Comparison of ENCODE assay signal across 10 mouse cellular contexts in the genomic region with DNA sequence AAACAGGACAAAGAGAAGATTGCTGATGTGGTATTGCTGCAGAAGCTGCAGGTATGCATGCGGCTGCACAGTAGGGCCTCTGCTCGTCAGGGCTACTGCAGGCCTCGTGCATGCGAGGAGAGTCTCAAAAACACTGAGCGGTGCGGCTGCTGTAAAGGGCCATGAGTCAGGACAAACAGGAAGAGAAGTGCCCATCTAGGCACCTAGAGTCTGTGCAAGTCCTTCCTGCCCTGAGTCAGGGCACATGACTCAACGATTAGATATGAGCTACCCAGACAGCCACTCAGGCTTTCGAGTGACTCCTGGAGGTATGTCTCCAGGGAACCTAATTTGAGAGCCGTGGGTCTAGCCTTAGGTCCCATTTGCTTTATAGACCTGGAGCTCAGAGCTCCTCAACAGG. TPM values are rescaled to one million over a fixed set of nuclear protein-coding genes. Genes with fewer than 3 reads are reported as not detected.
DNase-seq lines count a peak whose midpoint lies in the region; ATAC-seq and TF ChIP-seq lines count a peak whose summit lies in the region.
"Had no signal": no experiment of that assay in that cellular context is flagged by ENCODE, and none has a peak within 500 bp of the region (broad histone marks: within the 10 kb centered on the region; RNA-seq: fewer than 3 reads in every experiment).

No protein-coding gene starts in this region.

- 0 out of 2 replicates have a peak, but pooled peaks cover 7% of the 10 kb centered on the region for H3K4me1 ChIP-seq in liver, postnatal 0 days (ENCODE audit: insufficient read depth)
- H3K4me1 ChIP-seq in G1E (ENCODE audit: insufficient read depth, low read depth, low read length), result peaks cover 26% of the 10 kb centered on the region
- H3K4me1 ChIP-seq in hindbrain, embryonic 13.5 days (replicated peaks), result no peaks in the 10 kb centered on the region

- no peak for TF ChIP-seq CTCF in liver, postnatal 0 days (IDR thresholded peaks at IDR 0.05; ENCODE audit: low read depth)
- no peak for TF ChIP-seq CTCF in G1E (IDR thresholded peaks at IDR 0.05; ENCODE audit: low read depth, low read length)

- DNase-seq in liver, postnatal 0 days, result no peak
- DNase-seq in liver (no peak), G1E (ENCODE audit: low spot score) (no peak)
- peak; percentile 46 for DNase-seq in c-Kit-positive CD71-negative TER-119-negative erythroid progenitor cells, embryonic 14.5 days (ENCODE audit: low read depth)
- no peak for DNase-seq in cerebellum, postnatal 14 days
- no peak for DNase-seq in ovary, postnatal 14 days (ENCODE audit: low spot score)
- DNase-seq: thymus, postnatal 36 days had no signal

- WGBS in liver, postnatal 0 days (ENCODE audit: insufficient replicate concordance), result 29% methylated on average over 9 of the region's 9 CpGs
- WGBS in hindbrain, embryonic 13.5 days, result 82% methylated on average over 9 of the region's 9 CpGs

- H3K4me2 ChIP-seq in liver, postnatal 0 days (ENCODE audit: low read depth, low read length), result no peak overlapping the region
- H3K4me2 ChIP-seq in myocyte (ENCODE audit: low read depth), result peak overlapping the region; percentile 54
- no peak overlapping the region for H3K4me2 ChIP-seq in hindbrain, embryonic 13.5 days
- H3K4me2 ChIP-seq: liver, embryonic 11.5 days had no signal

- H3K4me3 ChIP-seq in liver, postnatal 0 days (ENCODE audit: low read depth, low read length), result no peak overlapping the region
- no peak overlapping the region for H3K4me3 ChIP-seq in G1E (ENCODE audit: low read depth, low read length)
- no peak overlapping the region for H3K4me3 ChIP-seq in myocyte
- no peak overlapping the region for H3K4me3 ChIP-seq in hindbrain, embryonic 13.5 days

- no peaks in the 10 kb centered on the region for H3K79me2 ChIP-seq in myocyte (ENCODE audit: control insufficient read depth, insufficient read depth)

- H3K36me3 ChIP-seq in liver, postnatal 0 days (replicated peaks; ENCODE audit: insufficient read depth, low read length), result no peaks in the 10 kb centered on the region
- H3K36me3 ChIP-seq in G1E (replicated peaks) (peaks cover 51% of the 10 kb centered on the region), myocyte (ENCODE audit: control insufficient read depth, insufficient read depth) (peaks cover 9% of the 10 kb centered on the region)
- no peaks in the 10 kb centered on the region for H3K36me3 ChIP-seq in hindbrain, embryonic 13.5 days

- no peak overlapping the region for H3K9ac ChIP-seq in liver, postnatal 0 days (replicated peaks)
- no peak overlapping the region for H3K9ac ChIP-seq in hindbrain, embryonic 13.5 days

- no peaks in the 10 kb centered on the region for H3K9me3 ChIP-seq in liver, postnatal 0 days (ENCODE audit: low read length)
- H3K9me3 ChIP-seq in G1E (replicated peaks), result no peaks in the 10 kb centered on the region
- no peaks in the 10 kb centered on the region for H3K9me3 ChIP-seq in hindbrain, embryonic 13.5 days

- TF ChIP-seq EP300 in liver, postnatal 0 days (IDR thresholded peaks at IDR 0.05; ENCODE audit: low read depth), result no peak

- H3K27me3 ChIP-seq in liver, postnatal 0 days (ENCODE audit: insufficient read depth, low read length), result no peaks in the 10 kb centered on the region
- H3K27me3 ChIP-seq in G1E (ENCODE audit: insufficient read depth, low read length), result peaks cover 3% of the 10 kb centered on the region; the same call in 1 of the 2 replicates
- no peaks in the 10 kb centered on the region for H3K27me3 ChIP-seq in myocyte (ENCODE audit: control insufficient read depth, insufficient read depth, insufficient read length)
- H3K27me3 ChIP-seq in hindbrain, embryonic 13.5 days, result no peaks in the 10 kb centered on the region

- no peak overlapping the region for H3K27ac ChIP-seq in liver, postnatal 0 days (ENCODE audit: low read depth)
- no peak overlapping the region for H3K27ac ChIP-seq in hindbrain, embryonic 13.5 days

- H3ac ChIP-seq in myocyte (ENCODE audit: control insufficient read depth, insufficient read length), result no peak overlapping the region

- ATAC-seq in liver, postnatal 0 days, result peak; percentile 47
- ATAC-seq in G1E (ENCODE audit: extremely low read depth, insufficient number of reproducible peaks, low FRiP score, poor library complexity, severe bottlenecking), result peak; percentile 51
- ATAC-seq in hindbrain, embryonic 13.5 days (ENCODE audit: low FRiP score), result no peak

- no peak for TF ChIP-seq POLR2A in myocyte (IDR thresholded peaks at IDR 0.05; ENCODE audit: insufficient read length, low read depth)

TF ChIP-seq in myocyte, 11 proteins besides CTCF, POLR2A, EP300 and RAD21:
- TF ChIP-seq E2F4 (IDR thresholded peaks at IDR 0.05; ENCODE audit: insufficient read depth), result no peak
- TF ChIP-seq USF1 (IDR thresholded peaks at IDR 0.05; ENCODE audit: low read depth), result peak; percentile 53

RNA-seq across cellular contexts. Expression of a gene that starts 26.5 kb away (rescaled TPM):
- polyA plus RNA-seq in liver, postnatal 0 days (2015; fragmentation: Nextera tagmentation; extraction: Ambion mirVana), result 0.36 and 0.45 TPM in 2 replicates
- total RNA-seq in G1E (2014; fragmentation: Nextera tagmentation), result 2.7 and 3.2 TPM in 2 replicates
- 6.9 and 7.1 TPM in 2 replicates for total RNA-seq in G1E (2017)
- polyA plus RNA-seq in G1E (2012), result 4.7 and 4.9 TPM in 2 replicates
- polyA plus RNA-seq in myocyte (2012; fragmentation: generic; extraction: Trizol), result 22.2 TPM
- 1.1 and 1.2 TPM in 2 replicates for polyA plus RNA-seq in hindbrain, embryonic 13.5 days (2015; fragmentation: Nextera tagmentation; extraction: Ambion mirVana)

RNA-seq across cellular contexts. Expression of a gene that starts 50.1 kb away (rescaled TPM):
- 101 and 107 TPM in 2 replicates for polyA plus RNA-seq in liver, postnatal 0 days (2015; fragmentation: Nextera tagmentation; extraction: Ambion mirVana)
- 28.3 and 42.6 TPM in 2 replicates for total RNA-seq in G1E (2014; fragmentation: Nextera tagmentation)
- total RNA-seq in G1E (2017), result 113 and 123 TPM in 2 replicates
- 205 and 223 TPM in 2 replicates for polyA plus RNA-seq in G1E (2012)
- 740 TPM for polyA plus RNA-seq in myocyte (2012; fragmentation: generic; extraction: Trizol)
- polyA plus RNA-seq in hindbrain, embryonic 13.5 days (2015; fragmentation: Nextera tagmentation; extraction: Ambion mirVana), result 335 and 349 TPM in 2 replicates

RNA-seq across cellular contexts. Expression of a gene that starts 54.8 kb away (rescaled TPM):
- polyA plus RNA-seq in liver, postnatal 0 days (2015; fragmentation: Nextera tagmentation; extraction: Ambion mirVana), result 2.7 and 2.9 TPM in 2 replicates
- 231 and 242 TPM in 2 replicates for total RNA-seq in G1E (2014; fragmentation: Nextera tagmentation)
- total RNA-seq in G1E (2017), result 57.5 and 64.5 TPM in 2 replicates
- 222 and 227 TPM in 2 replicates for polyA plus RNA-seq in G1E (2012)
- polyA plus RNA-seq in myocyte (2012; fragmentation: generic; extraction: Trizol), result 113 TPM
- polyA plus RNA-seq in hindbrain, embryonic 13.5 days (2015; fragmentation: Nextera tagmentation; extraction: Ambion mirVana), result 2.5 and 3.1 TPM in 2 replicates

Comparison
In these comparisons a context has a peak if more than half of its experiments do, and no peak if none do; other contexts are left out.
1. RNA of a gene that starts 54.8 kb away (polyA plus RNA-seq): 222 to 227 TPM in G1E and 113 TPM in myocyte (single experiment); 2.7 to 2.9 TPM in liver, postnatal 0 days and 2.5 to 3.1 TPM in hindbrain, embryonic 13.5 days; every median in the first group is over 10 times any median in the second.